Mouse (Mus musculus) kidney, adult 2 months (tissue): ENCODE measurements at regions not wholly inside any gene's neighbourhood (a gene's known extent, or its start where the extent isn't known, plus 50 kb on each side); places are given as distances from the start of the nearest gene placed in this dataset.
A peak's percentile ranks its signal among the peaks of the same experiment; 100 is the strongest.
"Not testable (repeated sequence)": the region's sequence is repeated elsewhere in the genome, so short reads cannot be mapped to it uniquely, and the experiment has no call there.

Experiments
- DNase-seq: peaks from one replicate; pipeline ENCODE4 v3.0.0; 2021
- H3K27ac ChIP-seq: fragments of 200-500 bp; 2 replicates; pipeline ENCODE4 v1.5.1; 2012; ENCODE audit warnings: low read depth, low read length, control low read depth, inconsistent platforms; ENCODE audit not compliant: insufficient read depth
- H3K27me3 ChIP-seq: fragments of 200-500 bp; replicated peaks from 2 replicates; pipeline ENCODE4 v1.6.1; 2012; ENCODE audit warnings: mild to moderate bottlenecking, moderate library complexity, low read length, inconsistent platforms; ENCODE audit not compliant: control insufficient read depth, insufficient read depth
- H3K36me3 ChIP-seq: fragments of 200-500 bp; 2 replicates; pipeline ENCODE4 v1.6.1; 2012; ENCODE audit warnings: mild to moderate bottlenecking, moderate library complexity, low read length, inconsistent platforms; ENCODE audit not compliant: control insufficient read depth, insufficient read depth
- H3K4me1 ChIP-seq: fragments of 200-500 bp; 2 replicates; pipeline ENCODE4 v1.6.1; 2011; ENCODE audit warnings: low read length; ENCODE audit not compliant: control insufficient read depth, insufficient read depth
- H3K4me3 ChIP-seq: fragments of 200-500 bp; 2 replicates; pipeline ENCODE4 v1.5.1; 2011; ENCODE audit warnings: mild to moderate bottlenecking, low read depth, low read length, control low read depth; ENCODE audit not compliant: insufficient read depth
- CTCF ChIP-seq: fragments of 200-500 bp; conservative IDR thresholded peaks from 2 replicates; pipeline ENCODE4 v1.5.1; 2011; ENCODE audit warnings: low read depth, mild to moderate bottlenecking, control low read depth, low read length, moderate library complexity, mixed read lengths; ENCODE audit not compliant: insufficient read depth, insufficient read length
- POLR2A ChIP-seq: fragments of 200-500 bp; IDR thresholded peaks from one replicate; pipeline ENCODE4 v1.6.1; 2011; ENCODE audit warnings: low read depth, low read length, control low read depth
- WGBS: fragments of 180-500 bp; shearing (Covaris S2); methylation state at CpG from one replicate; pipeline ENCODE4 v1.1.7; 2018; 5-methylcytosine and 5-hydroxymethylcytosine counted together

GRCm38 (mm10) chr17:69631411-69631810, 192.3 kb downstream of the Akain1 start:
- 33% methylated on average over 3 of the region's 3 CpGs for WGBS
- TF ChIP-seq POLR2A (no peak), CTCF (no peak)
- no peak for DNase-seq
- H3K4me3 ChIP-seq = no peak overlapping the region
- H3K36me3 ChIP-seq = no peaks in the 10 kb centered on the region
- H3K4me1 ChIP-seq = no peaks in the 10 kb centered on the region
- H3K27me3 ChIP-seq = no peaks in the 10 kb centered on the region; the same call in 1 of the 2 replicates
- no peak overlapping the region for H3K27ac ChIP-seq

DNA sequence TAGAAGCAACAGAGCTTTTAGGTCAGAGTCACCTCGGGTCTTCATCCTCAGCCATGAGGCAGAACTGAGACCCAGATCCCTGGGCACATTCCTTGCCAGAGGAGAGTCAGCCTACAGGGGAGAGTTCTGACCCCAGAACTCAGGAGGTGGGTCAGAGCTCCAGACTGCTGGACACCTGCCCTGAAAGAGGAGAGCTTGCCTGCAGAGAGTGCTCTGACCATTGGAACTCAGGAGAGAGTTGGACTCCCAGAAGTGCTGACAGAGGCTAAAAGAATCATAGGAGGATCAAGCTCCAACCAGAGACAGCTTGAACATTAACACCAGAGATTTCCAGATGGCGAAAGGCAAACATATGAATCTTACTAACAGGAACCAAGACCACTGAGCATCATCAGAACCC, 211.4 kb downstream of the Akain1 start:
- DNase-seq = peak; percentile 70
- not testable (repeated sequence) for H3K36me3 ChIP-seq, H3K27me3 ChIP-seq, H3K4me1 ChIP-seq, H3K27ac ChIP-seq, H3K4me3 ChIP-seq
- WGBS = 49% methylated on average over 2 of the region's 2 CpGs

DNA sequence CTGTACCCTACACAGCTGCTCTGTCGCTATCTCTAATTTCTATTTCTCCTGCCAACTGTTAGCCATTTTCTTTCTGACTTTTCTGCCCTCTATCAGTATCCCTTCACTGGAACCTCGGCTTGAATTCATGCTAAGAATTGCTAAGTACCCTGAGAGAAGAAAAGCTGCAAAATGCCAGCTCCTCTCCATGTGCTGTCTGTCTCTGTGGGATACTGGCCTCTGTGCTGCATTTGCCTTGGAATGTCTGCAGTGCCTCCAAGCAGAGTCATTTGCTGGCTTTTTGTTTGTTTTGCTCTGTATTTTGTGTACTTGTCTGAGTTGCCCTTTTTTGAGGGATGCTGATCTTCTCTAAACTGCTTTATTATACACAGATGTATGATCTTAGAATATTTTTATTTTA, 215.5 kb downstream of the Akain1 start:
- H3K27me3 ChIP-seq = no peaks in the 10 kb centered on the region
- H3K4me1 ChIP-seq = no peaks in the 10 kb centered on the region
- no peaks in the 10 kb centered on the region for H3K36me3 ChIP-seq
- no peak for DNase-seq
- no peak overlapping the region for H3K27ac ChIP-seq
- no peak overlapping the region for H3K4me3 ChIP-seq
- 67% methylated on average over 2 of the region's 2 CpGs for WGBS
- TF ChIP-seq CTCF (no peak), POLR2A (no peak)

DNA sequence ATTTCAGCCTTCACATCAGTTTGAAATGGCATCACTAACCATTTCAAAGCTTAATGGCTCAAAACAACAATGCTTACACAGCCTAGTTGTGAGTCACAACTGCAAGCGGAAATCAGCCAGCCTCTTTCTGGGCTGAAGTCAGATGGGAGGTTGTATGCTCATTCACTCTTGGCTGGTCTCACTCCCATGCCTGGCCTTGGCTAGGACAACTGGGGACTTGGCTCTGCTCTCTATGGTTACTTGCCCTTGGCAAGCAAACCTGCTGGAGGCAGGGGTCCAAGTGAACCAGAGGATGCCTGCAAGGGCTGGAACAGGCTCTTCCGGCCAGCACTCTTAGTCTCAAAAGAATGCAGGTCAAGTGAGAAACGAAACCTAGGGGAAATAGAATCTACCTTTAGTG, 233.4 kb downstream of the Akain1 start:
- Histone ChIP-seq H3K36me3 (no peaks in the 10 kb centered on the region), H3K4me1 (no peaks in the 10 kb centered on the region), H3K4me3 (no peak overlapping the region), H3K27ac (no peak overlapping the region), H3K27me3 (no peaks in the 10 kb centered on the region)
- peak; percentile 65 for DNase-seq
- TF ChIP-seq POLR2A (no peak), CTCF (no peak)
- 63% methylated on average over 3 of the region's 3 CpGs for WGBS

DNA sequence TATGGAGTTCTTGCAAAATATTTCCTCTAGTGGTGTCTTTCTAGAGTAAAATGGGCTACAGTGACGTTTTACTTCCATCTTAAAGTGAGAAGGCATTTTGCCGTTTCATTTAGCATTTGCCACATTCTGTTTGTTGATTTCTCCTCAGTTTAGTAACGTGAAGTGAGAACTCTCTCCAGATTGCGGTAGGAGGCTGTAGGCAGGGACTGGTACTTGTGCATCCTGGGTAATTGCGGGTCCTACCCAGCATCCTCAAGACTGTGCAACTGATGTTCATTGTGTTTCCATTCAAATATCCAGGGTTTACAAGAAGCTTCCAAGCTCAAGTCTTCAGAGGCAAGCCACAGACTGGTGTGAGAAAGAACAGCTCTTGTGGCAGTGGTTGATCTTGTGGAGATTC, 244.0 kb downstream of the Akain1 start:
- H3K36me3 ChIP-seq = no peaks in the 10 kb centered on the region
- H3K27ac ChIP-seq = no peak overlapping the region
- H3K4me1 ChIP-seq = no peaks in the 10 kb centered on the region
- no peak overlapping the region for H3K4me3 ChIP-seq
- DNase-seq = no peak
- H3K27me3 ChIP-seq = no peaks in the 10 kb centered on the region
- 82% methylated on average over 5 of the region's 5 CpGs for WGBS
- no peak for TF ChIP-seq POLR2A
- no peak for TF ChIP-seq CTCF

GRCm38 (mm10) chr17:69685625-69686257, 246.6 kb downstream of the Akain1 start:
- no peaks in the 10 kb centered on the region for H3K4me1 ChIP-seq
- no peak for TF ChIP-seq CTCF
- no peak for TF ChIP-seq POLR2A
- no peak overlapping the region for H3K27ac ChIP-seq
- no peak for DNase-seq
- WGBS = 73% methylated on average over 5 of the region's 5 CpGs
- H3K4me3 ChIP-seq = no peak overlapping the region
- H3K36me3 ChIP-seq = no peaks in the 10 kb centered on the region
- no peaks in the 10 kb centered on the region for H3K27me3 ChIP-seq

DNA sequence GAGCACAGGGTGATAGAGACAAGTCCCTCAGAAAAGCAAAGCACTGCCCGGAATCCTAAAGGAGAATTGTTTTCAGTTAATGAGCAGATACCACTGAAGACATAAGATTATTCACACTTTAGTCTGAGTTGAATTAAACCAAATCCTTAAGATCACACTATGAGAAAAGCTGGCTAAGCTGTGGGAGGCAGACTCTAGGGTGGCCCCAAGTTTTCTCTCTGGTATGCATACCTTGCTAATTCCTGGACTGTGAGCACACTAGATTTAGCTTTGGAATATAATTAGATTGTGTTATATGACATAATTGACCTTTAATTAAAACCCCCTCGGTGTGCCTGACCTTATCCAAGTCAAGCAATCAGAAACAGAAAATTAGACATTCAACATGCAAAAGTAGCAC, 247.3 kb downstream of the Akain1 start:
- Histone ChIP-seq H3K4me3 (no peak overlapping the region), H3K27ac (no peak overlapping the region), H3K27me3 (no peaks in the 10 kb centered on the region), H3K36me3 (no peaks in the 10 kb centered on the region), H3K4me1 (no peaks in the 10 kb centered on the region)
- 63% methylated on average over 2 of the region's 2 CpGs for WGBS
- no peak for TF ChIP-seq CTCF
- no peak for TF ChIP-seq POLR2A
- no peak for DNase-seq

DNA sequence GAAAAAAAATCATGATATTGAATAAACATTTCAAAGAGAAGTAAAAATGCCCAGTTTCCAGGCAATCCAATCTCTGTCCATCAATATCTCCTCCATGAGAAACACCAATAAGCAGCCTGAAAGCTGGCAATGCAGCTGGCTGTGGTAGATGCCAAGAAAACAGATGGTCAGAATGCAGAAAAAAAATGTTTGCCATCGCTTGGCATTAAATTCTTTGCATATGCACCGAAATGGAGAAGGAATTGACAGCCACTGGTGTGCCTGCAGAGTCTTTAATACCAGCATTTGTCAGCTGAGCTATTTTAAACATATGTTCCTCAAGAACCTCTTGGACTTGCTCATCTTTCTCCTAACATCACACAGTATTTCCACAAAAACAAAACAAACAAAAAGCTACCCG, 256.2 kb downstream of the Akain1 start:
- Histone ChIP-seq H3K27ac (no peak overlapping the region), H3K4me1 (no peaks in the 10 kb centered on the region), H3K4me3 (no peak overlapping the region), H3K36me3 (no peaks in the 10 kb centered on the region), H3K27me3 (no peaks in the 10 kb centered on the region)
- no peak for DNase-seq
- TF ChIP-seq CTCF (no peak), POLR2A (no peak)
- 82% methylated on average over 3 of the region's 3 CpGs for WGBS
